Mouse (Mus musculus) stomach, embryonic 14.5 days (tissue): ENCODE measurements around the gene C87436. TPM values are rescaled to one million over a fixed set of nuclear protein-coding genes. Genes with fewer than 3 reads are reported as not detected.

Source experiments
- ATAC-seq: fragments of 200-750 bp; cut with Nextera tagmentation; 2 replicates; pipeline ENCODE4 v1.8.0; 2017; ENCODE audit warnings: low read depth, moderate TSS enrichment; ENCODE audit not compliant: insufficient number of reproducible peaks, insufficient read depth, low FRiP score
- H3K27ac ChIP-seq: fragments of 300-500 bp; sonication (generic); 2 replicates; pipeline ENCODE4 v1.5.1; 2014; ENCODE audit warnings: mild to moderate bottlenecking, low read length, moderate library complexity, mixed read lengths
- H3K27me3 ChIP-seq: fragments of 300-500 bp; sonication (generic); 2 replicates; pipeline ENCODE4 v1.6.1; 2014; ENCODE audit warnings: low read length, control low read depth, mixed read lengths; ENCODE audit not compliant: control insufficient read depth, insufficient read depth
- H3K36me3 ChIP-seq: fragments of 300-500 bp; sonication (generic); 2 replicates; pipeline ENCODE4 v1.6.1; 2014; ENCODE audit warnings: mild to moderate bottlenecking, control low read depth, low read length, moderate library complexity, mixed read lengths; ENCODE audit not compliant: control insufficient read depth, insufficient read depth
- H3K4me1 ChIP-seq: fragments of 300-500 bp; sonication (generic); 2 replicates; pipeline ENCODE4 v1.6.1; 2014; ENCODE audit warnings: low read length, control low read depth, mixed read lengths; ENCODE audit not compliant: control insufficient read depth, insufficient read depth
- H3K4me2 ChIP-seq: fragments of 300-500 bp; sonication (generic); replicated peaks from 2 replicates; pipeline ENCODE4 v1.6.1; 2014; ENCODE audit warnings: low read depth, low read length, control low read depth
- H3K4me3 ChIP-seq: fragments of 300-500 bp; sonication (generic); 2 replicates; pipeline ENCODE4 v1.5.1; 2014; ENCODE audit warnings: low read depth, low read length, control low read depth
- H3K9ac ChIP-seq: fragments of 300-500 bp; sonication (generic); replicated peaks from 2 replicates; pipeline ENCODE4 v1.6.1; 2014; ENCODE audit warnings: low read depth, mild to moderate bottlenecking, control low read depth, low read length, moderate library complexity, mixed read lengths
- H3K9me3 ChIP-seq: fragments of 300-500 bp; sonication (generic); 2 replicates; pipeline ENCODE4 v1.6.1; 2016; ENCODE audit warnings: low read depth, low read length, control low read depth; ENCODE audit not compliant: control insufficient read depth
- WGBS: fragments of 180-500 bp; shearing (Covaris S2); extraction: QIAGEN DNeasy Blood & Tissue Kit; methylation state at CpG from one replicate; pipeline ENCODE4 v1.1.7; 2014; 5-methylcytosine and 5-hydroxymethylcytosine counted together
- polyA plus RNA-seq: library from polyadenylated mRNA; unstranded; fragments of >200 nt; fragmentation: Nextera tagmentation; extraction: Ambion mirVana; gene quantifications from 2 replicates; pipeline ENCODE4 v1.2.1, GENCODE M21; 2014

The C87436 gene
- polyA plus RNA-seq, 1 experiment from 2014 or later, result 26.8 TPM

GRCm38 (mm10) chr6:86404996-86405395, 33.2 kb upstream of the C87436 start:
- peak overlapping the region; percentile 93 for H3K9ac ChIP-seq
- peak overlapping the region; percentile 99 for H3K27ac ChIP-seq
- H3K4me3 ChIP-seq, result peak overlapping the region; percentile 70
- H3K9me3 ChIP-seq, result no peaks in the 10 kb centered on the region
- H3K27me3 ChIP-seq, result no peaks in the 10 kb centered on the region
- H3K36me3 ChIP-seq, result peaks cover 5% of the 10 kb centered on the region; the same call in 1 of the 2 replicates
- H3K4me2 ChIP-seq, result peak overlapping the region; percentile 64
- ATAC-seq, result no peak
- H3K4me1 ChIP-seq, result peaks cover 3% of the 10 kb centered on the region; the same call in 1 of the 2 replicates
- 1% methylated on average over 11 of the region's 11 CpGs for WGBS

DNA sequence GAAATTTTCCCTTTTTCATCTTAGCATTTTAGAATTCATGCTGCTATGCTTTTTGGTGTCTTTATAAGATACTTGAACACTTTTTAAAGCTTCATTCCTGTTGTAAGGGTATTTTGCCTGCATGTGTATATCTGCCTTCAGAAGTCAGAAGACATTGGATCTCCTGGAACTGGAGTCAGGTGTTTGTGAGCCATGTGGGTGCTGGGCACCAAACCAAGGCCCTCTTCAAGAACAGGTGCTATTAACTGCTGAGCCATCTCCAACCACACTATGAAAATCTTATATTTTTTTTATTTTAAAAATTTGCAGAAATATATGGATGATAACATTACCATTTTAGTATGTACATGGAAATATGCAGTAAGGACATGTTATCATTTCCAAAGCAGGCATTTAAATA, 31.9 kb upstream of the C87436 start:
- Histone ChIP-seq H3K4me2 (peak overlapping the region; percentile 21), H3K4me3 (peak overlapping the region; percentile 70; the same call in 1 of the 2 replicates)
- no peak for ATAC-seq

DNA sequence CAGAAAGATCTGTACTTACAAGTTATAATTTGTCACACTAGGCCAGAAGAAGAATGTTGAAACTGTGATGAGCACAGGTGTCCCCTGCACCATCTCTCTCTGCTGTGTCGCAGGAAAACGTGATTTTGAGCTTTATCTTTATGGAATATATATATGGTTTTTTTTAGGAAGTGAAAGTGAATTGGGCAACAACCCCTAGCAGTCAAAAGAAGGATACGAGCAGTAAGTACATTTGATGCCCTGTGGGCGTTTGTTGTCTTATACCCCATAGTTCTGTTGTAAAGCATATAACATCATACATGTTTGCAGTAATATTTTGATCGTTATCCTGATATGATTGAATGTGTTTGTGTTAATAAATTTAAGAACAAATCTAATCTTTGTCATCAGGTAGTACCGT, 19.5 kb upstream of the C87436 start:
- Histone ChIP-seq H3K27me3 (no peaks in the 10 kb centered on the region), H3K27ac (no peak overlapping the region), H3K36me3 (peaks cover 72% of the 10 kb centered on the region), H3K9me3 (no peaks in the 10 kb centered on the region), H3K4me1 (no peaks in the 10 kb centered on the region), H3K4me2 (no peak overlapping the region), H3K9ac (no peak overlapping the region), H3K4me3 (no peak overlapping the region)
- ATAC-seq, result no peak
- WGBS, result 89% methylated on average over 6 of the region's 6 CpGs

More for the DNA sequence above, 31.9 kb upstream of the C87436 start:
- no peak overlapping the region for H3K9ac ChIP-seq
- H3K27ac ChIP-seq, result no peak overlapping the region
- peaks cover 5% of the 10 kb centered on the region; the same call in 1 of the 2 replicates for H3K36me3 ChIP-seq
- H3K4me1 ChIP-seq, result peaks cover 3% of the 10 kb centered on the region; the same call in 1 of the 2 replicates
- no peaks in the 10 kb centered on the region for H3K27me3 ChIP-seq
- H3K9me3 ChIP-seq, result no peaks in the 10 kb centered on the region

DNA sequence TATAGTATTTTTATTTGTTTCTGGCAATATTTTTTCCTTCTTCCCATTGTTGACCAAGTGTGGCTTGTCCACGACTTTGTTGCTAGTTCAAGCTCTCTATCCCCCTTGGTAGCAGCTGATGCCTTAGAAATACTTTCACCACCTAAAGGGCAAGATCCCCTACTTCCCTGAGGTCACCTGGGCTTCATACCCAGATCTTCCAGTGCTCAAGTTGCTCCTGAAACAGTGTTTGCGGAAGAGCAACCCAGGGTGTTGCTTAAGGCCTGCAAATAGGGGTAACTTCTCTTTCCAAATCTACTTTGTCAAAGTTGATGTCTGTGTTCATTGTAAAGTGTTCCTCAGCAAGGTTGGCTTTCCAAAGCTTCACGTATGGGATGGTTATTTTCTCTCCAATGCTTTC, 18.9 kb upstream of the C87436 start:
- Histone ChIP-seq H3K27me3 (no peaks in the 10 kb centered on the region), H3K9ac (no peak overlapping the region), H3K4me2 (no peak overlapping the region), H3K4me3 (no peak overlapping the region), H3K9me3 (no peaks in the 10 kb centered on the region), H3K36me3 (peaks cover 75% of the 10 kb centered on the region), H3K27ac (no peak overlapping the region), H3K4me1 (no peaks in the 10 kb centered on the region)
- 89% methylated on average over 3 of the region's 3 CpGs for WGBS
- no peak for ATAC-seq

DNA sequence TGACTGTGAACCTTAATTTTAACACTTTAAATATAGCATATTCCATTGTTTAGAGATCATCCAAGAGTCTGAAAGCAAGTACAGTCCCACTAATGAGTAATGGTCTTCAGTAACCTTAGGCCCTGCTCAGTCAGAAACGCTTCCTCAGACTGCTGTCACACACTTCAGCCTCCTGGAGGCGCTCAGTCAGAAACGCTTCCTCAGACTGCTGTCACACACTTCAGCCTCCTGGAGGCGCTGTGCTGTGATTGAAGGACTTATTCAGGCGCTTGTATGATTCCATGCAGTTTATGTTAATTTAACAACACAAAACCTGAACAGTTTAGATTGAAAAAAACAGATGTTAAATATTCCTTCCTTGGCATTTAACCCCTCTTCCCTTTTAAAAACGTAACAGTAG, 17.7 kb upstream of the C87436 start:
- Histone ChIP-seq H3K9ac (no peak overlapping the region), H3K4me1 (no peaks in the 10 kb centered on the region), H3K9me3 (no peaks in the 10 kb centered on the region), H3K4me2 (no peak overlapping the region), H3K27me3 (no peaks in the 10 kb centered on the region), H3K27ac (no peak overlapping the region), H3K4me3 (no peak overlapping the region), H3K36me3 (peaks cover 78% of the 10 kb centered on the region)
- no peak for ATAC-seq
- WGBS, result 78% methylated on average over 6 of the region's 6 CpGs

DNA sequence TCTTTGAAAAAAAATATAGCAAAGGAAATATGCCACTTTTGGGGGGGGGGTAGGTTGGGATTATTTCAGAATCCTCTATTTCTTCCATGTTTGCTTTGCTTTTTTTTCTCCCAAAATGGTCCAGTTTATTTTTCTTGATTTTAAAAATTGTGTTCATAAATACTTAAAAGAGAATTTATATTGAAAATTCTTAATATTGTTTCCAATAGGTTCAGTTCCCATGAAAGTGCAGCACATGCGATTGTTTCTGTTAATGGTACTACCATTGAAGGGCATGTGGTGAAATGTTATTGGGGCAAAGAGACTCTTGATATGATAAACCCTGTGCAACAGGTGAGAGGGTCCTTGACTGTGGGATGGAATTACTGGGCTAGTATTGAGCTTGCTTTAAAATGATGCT, 11.8 kb upstream of the C87436 start, which contains the start of gene Gm44790:
Gene Gm44790, plus strand, starts transcription at position 301 of the 400 bp plus-strand sequence.
- Histone ChIP-seq H3K36me3 (peaks cover 68% of the 10 kb centered on the region), H3K9ac (no peak within 1 kb of the TSS), H3K9me3 (no peaks in the 10 kb centered on the region), H3K4me2 (no peak within 1 kb of the TSS), H3K4me3 (no peak within 1 kb of the TSS), H3K27ac (no peak within 1 kb of the TSS), H3K27me3 (no peaks in the 10 kb centered on the region), H3K4me1 (no peaks in the 10 kb centered on the region)
- ATAC-seq, result no peak
- WGBS, result 94% methylated on average over 1 of the region's 1 CpGs

DNA sequence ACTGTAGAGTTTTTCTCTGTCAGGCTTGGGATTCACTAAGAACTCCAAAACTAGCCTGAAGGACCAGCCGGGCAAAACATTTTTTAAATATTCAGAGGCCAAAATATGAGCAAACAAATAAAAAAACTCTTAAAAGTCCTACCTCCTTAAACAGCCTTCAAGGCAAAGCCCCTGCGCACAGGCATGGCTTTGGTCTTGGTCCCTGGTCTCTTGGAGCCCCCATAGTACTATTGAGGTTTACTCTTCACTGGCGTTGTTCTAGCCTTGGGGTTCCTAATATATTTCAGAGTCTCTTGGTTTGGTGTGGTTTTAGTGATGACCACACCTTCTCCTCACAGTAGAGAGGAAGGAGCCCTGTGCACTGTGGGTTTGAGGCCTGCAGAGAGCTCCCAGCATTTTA, 6.6 kb upstream of the C87436 start:
- H3K36me3 ChIP-seq, result peaks cover 71% of the 10 kb centered on the region
- WGBS, result 98% methylated on average over 3 of the region's 3 CpGs
- no peak for ATAC-seq

GRCm38 (mm10) chr6:86433696-86434095, 4.5 kb upstream of the C87436 start:
- H3K4me3 ChIP-seq, result no peak overlapping the region
- H3K27ac ChIP-seq, result no peak overlapping the region
- H3K9ac ChIP-seq, result no peak overlapping the region
- no peaks in the 10 kb centered on the region for H3K27me3 ChIP-seq
- no peaks in the 10 kb centered on the region for H3K9me3 ChIP-seq
- peaks cover 50% of the 10 kb centered on the region for H3K36me3 ChIP-seq
- ATAC-seq, result no peak
- WGBS, result 91% methylated on average over 1 of the region's 1 CpGs
- no peak overlapping the region for H3K4me2 ChIP-seq
- H3K4me1 ChIP-seq, result no peaks in the 10 kb centered on the region

More for the DNA sequence above, 6.6 kb upstream of the C87436 start:
- no peaks in the 10 kb centered on the region for H3K27me3 ChIP-seq
- no peaks in the 10 kb centered on the region for H3K4me1 ChIP-seq
- no peak overlapping the region for H3K27ac ChIP-seq
- H3K9ac ChIP-seq, result no peak overlapping the region
- H3K4me3 ChIP-seq, result no peak overlapping the region
- no peaks in the 10 kb centered on the region for H3K9me3 ChIP-seq
- no peak overlapping the region for H3K4me2 ChIP-seq

GRCm38 (mm10) chr6:86437711-86438110, 463 bp upstream of the C87436 start:
- peak overlapping the region; percentile 49 for H3K9ac ChIP-seq
- 3% methylated on average over 14 of the region's 14 CpGs for WGBS
- H3K4me3 ChIP-seq, result peak overlapping the region; percentile 66
- H3K9me3 ChIP-seq, result no peaks in the 10 kb centered on the region
- H3K4me1 ChIP-seq, result peaks cover 6% of the 10 kb centered on the region; the same call in 1 of the 2 replicates
- H3K27me3 ChIP-seq, result no peaks in the 10 kb centered on the region
- H3K27ac ChIP-seq, result peak overlapping the region; percentile 96
- peak overlapping the region; percentile 57 for H3K4me2 ChIP-seq
- peaks cover 25% of the 10 kb centered on the region for H3K36me3 ChIP-seq
- ATAC-seq, result 0 out of 2 replicates have a peak, but pooled peaks have one; percentile 61
